ENCODE assay signal across 26 mouse cellular contexts in the genomic region with DNA sequence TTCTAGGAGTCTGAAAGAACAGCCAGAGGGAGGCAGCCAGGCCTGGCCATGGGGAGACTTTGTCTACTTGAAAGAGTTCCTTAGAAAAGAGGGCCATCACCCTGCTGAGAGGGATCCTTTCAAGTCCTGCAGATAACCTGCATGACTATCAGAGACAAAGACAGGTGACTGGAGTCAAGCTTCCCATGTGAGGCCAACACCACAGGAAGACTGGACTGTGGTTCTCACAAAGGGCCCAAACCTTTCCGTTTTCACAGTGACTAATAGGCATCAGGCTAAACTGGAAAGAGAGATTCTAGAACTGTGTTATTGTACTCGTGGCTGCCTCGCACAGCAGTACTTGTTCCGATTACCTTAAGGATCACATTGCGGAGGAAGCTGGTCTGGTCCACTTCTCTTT.
DNase-seq lines count a peak whose midpoint lies in the region; ATAC-seq lines count a peak whose summit lies in the region.
"Had no signal": no experiment of that assay in that cellular context is flagged by ENCODE, and none has a peak within 500 bp of the region (broad histone marks: within the 10 kb centered on the region; RNA-seq: fewer than 3 reads in every experiment).

No protein-coding gene starts in this region.

- no peak overlapping the region for H3K9ac ChIP-seq in forebrain, embryonic 13.5 days
- H3K9ac ChIP-seq in forebrain, embryonic 15.5 days (replicated peaks), result no peak overlapping the region
- H3K9ac ChIP-seq in midbrain, embryonic 16.5 days (ENCODE audit: low read depth, low read length), result no peak overlapping the region
- no peak overlapping the region for H3K9ac ChIP-seq in midbrain, embryonic 14.5 days (replicated peaks; ENCODE audit: low read length)
- H3K9ac ChIP-seq: embryonic facial prominence, embryonic 12.5 days; forebrain, postnatal 0 days had no signal

- H3K4me1 ChIP-seq in forebrain, embryonic 13.5 days, result no peaks in the 10 kb centered on the region
- no peaks in the 10 kb centered on the region for H3K4me1 ChIP-seq in forebrain, embryonic 15.5 days
- H3K4me1 ChIP-seq in midbrain, embryonic 16.5 days (ENCODE audit: control insufficient read depth, insufficient read depth, low read length), result no peaks in the 10 kb centered on the region
- no peaks in the 10 kb centered on the region for H3K4me1 ChIP-seq in midbrain, embryonic 14.5 days (ENCODE audit: control insufficient read depth, insufficient read depth, low read length)
- H3K4me1 ChIP-seq: embryonic facial prominence, embryonic 10.5 days; embryonic facial prominence, embryonic 12.5 days had no signal

- 62% methylated on average over 5 of the region's 5 CpGs for WGBS in forebrain, embryonic 13.5 days
- 70% methylated on average over 5 of the region's 5 CpGs for WGBS in forebrain, embryonic 15.5 days
- WGBS in midbrain, embryonic 16.5 days, result 62% methylated on average over 5 of the region's 5 CpGs
- 67% methylated on average over 5 of the region's 5 CpGs for WGBS in midbrain, embryonic 14.5 days

- DNase-seq in midbrain, embryonic 14.5 days, result no peak
- DNase-seq in brain, adult 2 months (ENCODE audit: low read depth, low spot score), result peak; percentile 37
- peak; percentile 10 for DNase-seq in telencephalon, adult 2 months (ENCODE audit: low read depth, low spot score)
- DNase-seq in spleen, postnatal 14 days (ENCODE audit: low spot score in 2 of 2), result no peak
- no peak for DNase-seq in layer of hippocampus, postnatal 25 days (ENCODE audit: extremely low spot score in 1 of 2, low spot score in 1 of 2)
- DNase-seq: adrenal gland, adult 8-10 months; adrenal gland, postnatal 14 days; adrenal gland, postnatal 36 days; B cell, adult 2 months; cerebellum, adult 11-12 months; cerebellum, adult 2 months; cerebellum, adult 9-10 months; cerebellum, postnatal 10 days; cerebellum, postnatal 25 days; forebrain, postnatal 0 days had no signal

- H3K4me2 ChIP-seq in forebrain, embryonic 13.5 days, result no peak overlapping the region
- no peak overlapping the region for H3K4me2 ChIP-seq in forebrain, embryonic 15.5 days (replicated peaks)
- H3K4me2 ChIP-seq in midbrain, embryonic 16.5 days (ENCODE audit: low read length), result no peak overlapping the region
- no peak overlapping the region for H3K4me2 ChIP-seq in midbrain, embryonic 14.5 days (ENCODE audit: low read length)
- H3K4me2 ChIP-seq: embryonic facial prominence, embryonic 12.5 days had no signal

- H3K9me3 ChIP-seq in forebrain, embryonic 13.5 days (replicated peaks), result peaks cover 2% of the 10 kb centered on the region; the same call in 1 of the 2 replicates
- no peaks in the 10 kb centered on the region for H3K9me3 ChIP-seq in forebrain, embryonic 15.5 days
- no peaks in the 10 kb centered on the region for H3K9me3 ChIP-seq in midbrain, embryonic 16.5 days (replicated peaks; ENCODE audit: control insufficient read depth, low read length, poor library complexity, severe bottlenecking)
- H3K9me3 ChIP-seq in midbrain, embryonic 14.5 days (ENCODE audit: control insufficient read depth, low read length), result no peaks in the 10 kb centered on the region
- H3K9me3 ChIP-seq: embryonic facial prominence, embryonic 10.5 days; embryonic facial prominence, embryonic 12.5 days; G1E had no signal

- H3K27me3 ChIP-seq in forebrain, embryonic 13.5 days, result no peaks in the 10 kb centered on the region
- no peaks in the 10 kb centered on the region for H3K27me3 ChIP-seq in forebrain, embryonic 15.5 days
- H3K27me3 ChIP-seq in midbrain, embryonic 16.5 days (ENCODE audit: control insufficient read depth, insufficient read depth, low read depth, low read length), result no peaks in the 10 kb centered on the region
- H3K27me3 ChIP-seq in midbrain, embryonic 14.5 days (ENCODE audit: control insufficient read depth, insufficient read depth, low read length), result no peaks in the 10 kb centered on the region
- H3K27me3 ChIP-seq: CH12.LX; embryonic facial prominence, embryonic 12.5 days; Patski had no signal

- ATAC-seq in forebrain, embryonic 13.5 days, result peak; percentile 30
- ATAC-seq in forebrain, embryonic 15.5 days (replicated peaks), result no peak
- peak; percentile 68; the same call in 1 of the 2 replicates for ATAC-seq in midbrain, embryonic 16.5 days
- ATAC-seq in midbrain, embryonic 14.5 days (ENCODE audit: low FRiP score, low TSS enrichment), result no peak
- ATAC-seq: activated CD4-positive, CD25-positive, alpha-beta regulatory T cell, adult 4 months; CD4-positive, CD25-positive, alpha-beta regulatory T cell, adult 4 months; forebrain, embryonic 14.5 days; forebrain, postnatal 0 days; Patski had no signal

- no peak overlapping the region for H3K27ac ChIP-seq in forebrain, embryonic 13.5 days
- H3K27ac ChIP-seq in forebrain, embryonic 15.5 days (replicated peaks), result no peak overlapping the region
- H3K27ac ChIP-seq in midbrain, embryonic 16.5 days (ENCODE audit: low read length), result no peak overlapping the region
- no peak overlapping the region for H3K27ac ChIP-seq in midbrain, embryonic 14.5 days (replicated peaks; ENCODE audit: low read depth, low read length)
- H3K27ac ChIP-seq: embryonic facial prominence, embryonic 10.5 days; embryonic facial prominence, embryonic 12.5 days had no signal

- H3K4me3 ChIP-seq in forebrain, embryonic 13.5 days, result no peak overlapping the region
- H3K4me3 ChIP-seq in forebrain, embryonic 15.5 days, result no peak overlapping the region
- H3K4me3 ChIP-seq in midbrain, embryonic 16.5 days (ENCODE audit: low read depth, low read length), result no peak overlapping the region
- no peak overlapping the region for H3K4me3 ChIP-seq in midbrain, embryonic 14.5 days (replicated peaks; ENCODE audit: low read depth, low read length)
- H3K4me3 ChIP-seq: embryonic facial prominence, embryonic 10.5 days; embryonic facial prominence, embryonic 12.5 days had no signal

- peaks cover 17% of the 10 kb centered on the region for H3K36me3 ChIP-seq in forebrain, embryonic 13.5 days (ENCODE audit: poor library complexity, severe bottlenecking)
- H3K36me3 ChIP-seq in forebrain, embryonic 15.5 days, result peaks cover 4% of the 10 kb centered on the region; the same call in 1 of the 2 replicates
- 0 out of 2 replicates have a peak, but pooled peaks cover 3% of the 10 kb centered on the region for H3K36me3 ChIP-seq in midbrain, embryonic 16.5 days (ENCODE audit: control insufficient read depth, insufficient read depth, low read length)
- H3K36me3 ChIP-seq in midbrain, embryonic 14.5 days (ENCODE audit: control insufficient read depth, insufficient read depth, low read length), result 0 out of 2 replicates have a peak, but pooled peaks cover 6% of the 10 kb centered on the region
- H3K36me3 ChIP-seq: G1E had no signal

Comparison
In these comparisons a context has a peak if more than half of its experiments do, and no peak if none do; other contexts are left out.
1. ATAC-seq: peak in forebrain, embryonic 13.5 days (single experiment) and midbrain, embryonic 16.5 days (single experiment); none in forebrain, embryonic 15.5 days (single experiment) and midbrain, embryonic 14.5 days (single experiment).
2. DNase-seq: peak in brain, adult 2 months (single experiment) and telencephalon, adult 2 months (single experiment); none in midbrain, embryonic 14.5 days (single experiment), spleen, postnatal 14 days (0 of 2) and layer of hippocampus, postnatal 25 days (0 of 2).